Mouse (Mus musculus): Measurements from ENCODE around the gene Hist1h4a. TPM values are rescaled to one million over a fixed set of nuclear protein-coding genes. Genes with fewer than 3 reads are reported as not detected.
"Not testable (repeated sequence)": the region's sequence is repeated elsewhere in the genome, so short reads cannot be mapped to it uniquely, and the experiment has no call there.

Hist1h4a gene
- total and polyA plus RNA-seq, 3 experiments: 9.8 to 3,025 TPM; not detected in 1

DNA sequence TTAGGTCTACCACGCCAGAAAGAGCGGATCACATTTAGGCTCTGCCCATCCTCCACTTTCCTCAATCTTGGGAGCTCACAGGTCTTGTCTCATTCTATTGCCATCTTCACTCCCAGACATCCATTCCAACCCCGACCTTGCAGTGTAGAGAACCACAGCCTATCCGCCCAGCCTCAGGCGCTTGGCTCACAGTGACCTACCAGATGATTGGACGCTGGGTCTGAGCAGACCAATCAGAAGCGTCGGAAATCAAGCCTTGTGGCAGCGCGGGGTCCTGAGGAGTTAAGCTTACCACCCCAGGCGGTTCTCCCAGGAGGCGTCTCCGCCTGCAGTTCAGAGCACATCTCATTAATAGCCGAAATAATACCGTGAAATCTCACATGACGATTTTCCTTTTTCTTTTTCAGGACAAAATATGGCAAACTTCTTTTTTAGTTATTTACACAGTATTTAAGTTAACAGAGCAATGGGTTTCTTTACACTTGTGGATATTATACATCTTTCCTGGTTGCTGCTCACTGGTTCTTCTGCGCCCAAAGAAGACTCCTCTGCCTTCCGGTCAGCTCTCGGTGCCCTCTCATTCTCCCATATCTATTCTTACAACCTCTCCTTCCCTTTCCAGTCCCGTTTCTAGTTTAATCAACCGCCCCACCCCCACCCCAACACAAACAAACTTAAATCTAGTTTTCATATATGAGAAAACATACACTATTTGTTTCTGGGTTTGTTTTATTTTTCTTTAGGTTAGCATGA lies 11.7 kb upstream of the Hist1h4a start:
- Histone ChIP-seq H3K79me2 (ENCODE audit: control insufficient read depth, insufficient read depth, low read length, poor library complexity) (no peaks in the 10 kb centered on the region), H3K27me3 (ENCODE audit: control insufficient read depth in 1 of 2, insufficient read depth in 2 of 2, low read length in 2 of 2) (no peaks in the 10 kb centered on the region), H3K27ac (ENCODE audit: control insufficient read depth, low read depth, low read length) (no peak overlapping the region), H3K36me3 (ENCODE audit: control insufficient read depth in 1 of 2, insufficient read depth in 2 of 2, low read length in 2 of 2) (peaks cover 0 to 13% of the 10 kb centered on the region in 2 experiments; a peak in 2 of 4 replicates), H3K4me3 (ENCODE audit: control insufficient read depth in 1 of 2, insufficient read depth in 1 of 2, low read depth in 2 of 2, low read length in 2 of 2) (no peak overlapping the region), H3K9me3 (replicated peaks; ENCODE audit: insufficient read depth, low read length) (no peaks in the 10 kb centered on the region), H3K4me1 (ENCODE audit: control insufficient read depth in 1 of 2, insufficient read depth in 2 of 2, low read length in 2 of 2) (peaks cover 6 to 9% of the 10 kb centered on the region in 2 experiments), H3K9ac (ENCODE audit: control insufficient read depth, low read depth, low read length, poor library complexity, severe bottlenecking) (no peak overlapping the region)
- no peak for DNase-seq (ENCODE audit: low read depth, low spot score)
- no peak for TF ChIP-seq POLR2AphosphoS2 (IDR thresholded peaks at IDR 0.05; ENCODE audit: low read length)
- TF ChIP-seq MXI1 (IDR thresholded peaks at IDR 0.05; ENCODE audit: low read depth, low read length): no peak
- TF ChIP-seq BHLHE40 (IDR thresholded peaks at IDR 0.05; ENCODE audit: borderline replicate concordance, low read depth, low read length): no peak
- no peak for TF ChIP-seq GATA1 (IDR thresholded peaks at IDR 0.05; ENCODE audit: low read depth, low read length)
- no peak for TF ChIP-seq RCOR1 (IDR thresholded peaks at IDR 0.05; ENCODE audit: low read depth, low read length)
- TF ChIP-seq CHD1 (IDR thresholded peaks at IDR 0.05; ENCODE audit: low read depth, low read length): no peak
- TF ChIP-seq MEF2A (IDR thresholded peaks at IDR 0.05; ENCODE audit: extremely low read depth, insufficient replicate concordance, low read depth, low read length, poor library complexity, severe bottlenecking): no peak
- TF ChIP-seq KAT2A (conservative IDR thresholded peaks at IDR 0.05; ENCODE audit: low read depth, low read length): no peak
- TF ChIP-seq ZC3H11A (IDR thresholded peaks at IDR 0.05; ENCODE audit: low read depth, low read length): no peak
- no peak for TF ChIP-seq MAX (IDR thresholded peaks at IDR 0.05; ENCODE audit: low read length)
- no peak for TF ChIP-seq EP300 (IDR thresholded peaks at IDR 0.05; ENCODE audit: low read depth in 1 of 2, low read length in 2 of 2)
- no peak for TF ChIP-seq POLR2AphosphoS5 (IDR thresholded peaks at IDR 0.05; ENCODE audit: borderline replicate concordance, low read depth, low read length)
- TF ChIP-seq ELF1 (IDR thresholded peaks at IDR 0.05; ENCODE audit: low read depth, low read length): no peak
- no peak for TF ChIP-seq UBTF (IDR thresholded peaks at IDR 0.05; ENCODE audit: borderline replicate concordance, insufficient read depth, low read depth, low read length)
- no peak for TF ChIP-seq USF1 (IDR thresholded peaks at IDR 0.05; ENCODE audit: low read depth, low read length)
- TF ChIP-seq HCFC1 (IDR thresholded peaks at IDR 0.05; ENCODE audit: low read depth, low read length): no peak
- TF ChIP-seq GABPA (IDR thresholded peaks at IDR 0.05; ENCODE audit: low read depth, low read length): no peak
- no peak for TF ChIP-seq RAD21 (IDR thresholded peaks at IDR 0.05; ENCODE audit: low read depth, low read length)

DNA sequence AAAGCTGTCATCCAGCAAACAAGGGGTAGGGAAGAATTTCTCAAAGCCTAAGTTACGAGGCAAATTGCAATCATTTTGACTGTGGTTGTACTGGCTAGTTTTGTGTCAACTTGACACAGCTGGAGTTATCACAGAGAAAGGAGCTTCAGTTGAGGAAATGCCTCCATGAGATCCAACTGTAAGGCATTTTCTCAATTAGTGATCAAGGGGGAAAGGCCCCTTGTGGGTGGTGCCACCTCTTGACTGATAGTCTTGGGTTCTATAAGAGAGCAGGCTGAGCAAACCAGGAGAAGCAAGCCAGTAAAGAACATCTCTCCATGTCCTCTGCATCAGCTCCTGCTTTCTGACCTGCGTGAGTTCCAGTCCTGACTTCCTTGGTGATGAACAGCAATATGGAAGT lies 8.6 kb upstream of the Hist1h4a start, which contains the start of gene Trim38:
Gene Trim38 (plus strand): TSS at position 301 of the 400 bp plus-strand sequence.
- H3K79me2 ChIP-seq (ENCODE audit: control insufficient read depth, insufficient read depth, low read length, poor library complexity); DNase-seq (ENCODE audit: low read depth, low spot score); H3K27me3 ChIP-seq (ENCODE audit: control insufficient read depth in 1 of 2, insufficient read depth in 2 of 2, low read length in 2 of 2); H3K9me3 ChIP-seq (replicated peaks; ENCODE audit: insufficient read depth, low read length): not testable (repeated sequence)
- Histone ChIP-seq H3K9ac (ENCODE audit: control insufficient read depth, low read depth, low read length, poor library complexity, severe bottlenecking) (peak within 1 kb of the TSS; percentile 50), H3K27ac (ENCODE audit: control insufficient read depth, low read depth, low read length) (peak within 1 kb of the TSS; percentile 75), H3K4me1 (ENCODE audit: control insufficient read depth in 1 of 2, insufficient read depth in 2 of 2, low read length in 2 of 2) (peaks cover 6 to 13% of the 10 kb centered on the region in 2 experiments), H3K36me3 (ENCODE audit: control insufficient read depth in 1 of 2, insufficient read depth in 2 of 2, low read length in 2 of 2) (peaks cover 0 to 17% of the 10 kb centered on the region in 2 experiments; a peak in 2 of 4 replicates), H3K4me3 (ENCODE audit: control insufficient read depth in 1 of 2, insufficient read depth in 1 of 2, low read depth in 2 of 2, low read length in 2 of 2) (peak within 1 kb of the TSS; percentile 15 to 39)

Measured in MEL (cell line).